Mouse (Mus musculus): ENCODE results near the gene Itpr3. TPM values are rescaled to one million over a fixed set of nuclear protein-coding genes. Genes with fewer than 3 reads are reported as not detected.

The Itpr3 gene
- polyA plus RNA-seq, 1 experiment from 2014 or later: 0.45 TPM

- Histone ChIP-seq H3K36me3 (replicated peaks; ENCODE audit: insufficient read depth, low read length) (no peaks in the 10 kb centered on the region), H3K4me2 (ENCODE audit: low read depth, low read length) (no peak overlapping the region), H3K27ac (ENCODE audit: low read depth) (no peak overlapping the region), H3K9ac (replicated peaks) (no peak overlapping the region), H3K4me1 (ENCODE audit: insufficient read depth) (peaks cover 12% of the 10 kb centered on the region), H3K4me3 (ENCODE audit: low read depth, low read length) (no peak overlapping the region), H3K9me3 (ENCODE audit: low read length) (no peaks in the 10 kb centered on the region), H3K27me3 (ENCODE audit: insufficient read depth, low read length) (peaks cover 6% of the 10 kb centered on the region; the same call in 1 of the 2 replicates)
- TF ChIP-seq EP300 (IDR thresholded peaks at IDR 0.05; ENCODE audit: low read depth): no peak
- peak; percentile 24 for TF ChIP-seq CTCF (IDR thresholded peaks at IDR 0.05; ENCODE audit: low read depth)
- DNase-seq (no peak), ATAC-seq (no peak)
- 88% methylated on average over 3 of the region's 3 CpGs for WGBS (ENCODE audit: insufficient replicate concordance)
Measured at GRCm38 (mm10) chr17:27061727-27062126, 4.6 kb downstream of the Itpr3 start.

DNA sequence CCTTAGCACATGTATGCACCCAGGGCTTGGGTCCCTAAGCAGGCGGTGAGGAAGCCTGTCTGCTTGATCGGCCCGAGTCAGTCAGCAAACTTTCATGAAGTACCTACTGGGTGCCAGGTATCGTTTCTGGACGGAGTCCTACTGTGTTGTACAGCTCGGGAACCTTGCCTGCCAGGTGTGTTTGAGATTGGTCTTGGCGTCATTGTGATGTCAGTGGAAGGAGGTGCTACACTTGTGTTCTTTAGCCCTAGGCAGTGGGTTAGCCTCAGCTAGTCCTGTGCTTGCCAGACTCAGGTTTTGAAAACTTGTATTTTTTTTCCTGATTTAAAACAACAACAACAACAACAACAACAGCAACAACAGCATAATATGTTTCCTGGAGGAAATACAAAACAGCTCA is 5.6 kb downstream of the Itpr3 start:
- no peak for ATAC-seq
- Histone ChIP-seq H3K9me3 (ENCODE audit: low read length) (no peaks in the 10 kb centered on the region), H3K9ac (replicated peaks) (no peak overlapping the region), H3K4me2 (ENCODE audit: low read depth, low read length) (no peak overlapping the region), H3K4me1 (ENCODE audit: insufficient read depth) (peaks cover 3% of the 10 kb centered on the region; the same call in 1 of the 2 replicates), H3K27me3 (ENCODE audit: insufficient read depth, low read length) (peaks cover 6% of the 10 kb centered on the region; the same call in 1 of the 2 replicates), H3K36me3 (replicated peaks; ENCODE audit: insufficient read depth, low read length) (no peaks in the 10 kb centered on the region), H3K27ac (ENCODE audit: low read depth) (no peak overlapping the region), H3K4me3 (ENCODE audit: low read depth, low read length) (no peak overlapping the region)
- 81% methylated on average over 7 of the region's 7 CpGs for whole genome bisulfite sequencing (ENCODE audit: insufficient replicate concordance)
- TF ChIP-seq EP300 (IDR thresholded peaks at IDR 0.05; ENCODE audit: low read depth) (no peak), CTCF (IDR thresholded peaks at IDR 0.05; ENCODE audit: low read depth) (no peak)
- no peak for DNase-seq

- Histone ChIP-seq H3K36me3 (replicated peaks; ENCODE audit: insufficient read depth, low read length) (no peaks in the 10 kb centered on the region), H3K4me1 (ENCODE audit: insufficient read depth) (0 out of 2 replicates have a peak, but pooled peaks cover 2% of the 10 kb centered on the region), H3K9me3 (ENCODE audit: low read length) (no peaks in the 10 kb centered on the region), H3K4me3 (ENCODE audit: low read depth, low read length) (no peak overlapping the region), H3K27ac (ENCODE audit: low read depth) (no peak overlapping the region), H3K9ac (replicated peaks) (no peak overlapping the region), H3K27me3 (ENCODE audit: insufficient read depth, low read length) (no peaks in the 10 kb centered on the region), H3K4me2 (ENCODE audit: low read depth, low read length) (no peak overlapping the region)
- ATAC-seq: no peak
- 43% methylated on average over 6 of the region's 6 CpGs for WGBS (ENCODE audit: insufficient replicate concordance)
- TF ChIP-seq CTCF (IDR thresholded peaks at IDR 0.05; ENCODE audit: low read depth): no peak
- no peak for TF ChIP-seq EP300 (IDR thresholded peaks at IDR 0.05; ENCODE audit: low read depth)
- no peak for DNase-seq
Measured at GRCm38 (mm10) chr17:27063717-27064116, 6.6 kb downstream of the Itpr3 start.

GRCm38 (mm10) chr17:27064195-27064594 is 7.1 kb downstream of the Itpr3 start:
- Histone ChIP-seq H3K4me1 (ENCODE audit: insufficient read depth) (0 out of 2 replicates have a peak, but pooled peaks cover 2% of the 10 kb centered on the region), H3K27me3 (ENCODE audit: insufficient read depth, low read length) (no peaks in the 10 kb centered on the region), H3K27ac (ENCODE audit: low read depth) (no peak overlapping the region), H3K9ac (replicated peaks) (no peak overlapping the region), H3K36me3 (replicated peaks; ENCODE audit: insufficient read depth, low read length) (no peaks in the 10 kb centered on the region), H3K4me2 (ENCODE audit: low read depth, low read length) (no peak overlapping the region), H3K4me3 (ENCODE audit: low read depth, low read length) (no peak overlapping the region), H3K9me3 (ENCODE audit: low read length) (no peaks in the 10 kb centered on the region)
- TF ChIP-seq EP300 (IDR thresholded peaks at IDR 0.05; ENCODE audit: low read depth): no peak
- no peak for TF ChIP-seq CTCF (IDR thresholded peaks at IDR 0.05; ENCODE audit: low read depth)
- 53% methylated on average over 2 of the region's 2 CpGs for WGBS (ENCODE audit: insufficient replicate concordance)
- ATAC-seq (no peak), DNase-seq (no peak)

GRCm38 (mm10) chr17:27066065-27066464 is 9.0 kb downstream of the Itpr3 start:
- ATAC-seq (no peak), DNase-seq (no peak)
- no peak overlapping the region for H3K4me3 ChIP-seq (ENCODE audit: low read depth, low read length)
- H3K9ac ChIP-seq (replicated peaks): no peak overlapping the region; the same call in 1 of the 2 replicates
- H3K4me1 ChIP-seq (ENCODE audit: insufficient read depth): 0 out of 2 replicates have a peak, but pooled peaks cover 2% of the 10 kb centered on the region
- no peak for TF ChIP-seq EP300 (IDR thresholded peaks at IDR 0.05; ENCODE audit: low read depth)
- TF ChIP-seq CTCF (IDR thresholded peaks at IDR 0.05; ENCODE audit: low read depth): no peak
- no peaks in the 10 kb centered on the region for H3K9me3 ChIP-seq (ENCODE audit: low read length)
- no peaks in the 10 kb centered on the region for H3K36me3 ChIP-seq (replicated peaks; ENCODE audit: insufficient read depth, low read length)
- H3K4me2 ChIP-seq (ENCODE audit: low read depth, low read length): no peak overlapping the region
- no peaks in the 10 kb centered on the region for H3K27me3 ChIP-seq (ENCODE audit: insufficient read depth, low read length)
- WGBS (ENCODE audit: insufficient replicate concordance): 41% methylated on average over 7 of the region's 7 CpGs
- no peak overlapping the region for H3K27ac ChIP-seq (ENCODE audit: low read depth)

DNA sequence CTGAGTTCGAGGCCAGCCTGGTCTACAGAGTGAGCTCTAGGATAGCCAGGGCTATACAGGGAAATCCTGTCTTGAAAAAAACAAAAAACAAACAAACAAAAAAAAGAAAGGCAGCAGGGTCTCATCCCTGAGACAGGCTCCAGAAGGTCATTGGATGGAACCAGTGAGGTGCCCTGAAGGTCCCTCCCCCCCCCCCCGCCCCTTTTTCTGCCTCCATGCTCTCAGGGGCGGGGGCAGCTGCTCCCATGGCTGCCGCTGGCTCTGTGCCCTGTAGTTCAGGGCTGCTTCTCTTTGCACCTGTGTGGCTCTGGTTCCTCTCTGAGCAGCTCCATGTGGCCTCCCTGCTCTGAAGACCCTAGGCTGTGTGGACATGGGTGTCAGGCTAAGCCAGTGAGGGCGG is 12.0 kb downstream of the Itpr3 start:
- 83% methylated on average over 5 of the region's 5 CpGs for WGBS (ENCODE audit: insufficient replicate concordance)
- H3K4me1 ChIP-seq (ENCODE audit: insufficient read depth): no peaks in the 10 kb centered on the region

DNA sequence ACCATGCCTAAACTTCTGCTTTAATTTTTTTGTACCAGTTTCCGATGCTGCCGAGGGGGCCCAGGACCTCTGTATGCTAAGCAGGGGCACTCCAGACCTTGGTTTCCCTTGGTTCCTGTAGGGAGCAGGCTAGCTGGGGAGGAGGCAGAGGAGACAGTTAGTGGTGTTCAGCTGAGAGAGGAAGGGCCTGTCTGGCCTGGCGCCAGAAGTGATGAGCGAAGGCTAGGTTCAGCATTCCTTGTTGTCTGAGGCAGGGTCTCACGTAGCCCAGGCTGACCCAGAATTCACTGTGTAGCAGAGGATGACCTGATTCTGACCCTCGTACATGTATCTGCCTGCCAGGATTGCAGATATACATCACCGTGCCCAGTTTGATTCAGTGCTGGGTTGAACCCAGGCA is 13.8 kb downstream of the Itpr3 start:
- Histone ChIP-seq H3K4me2 (ENCODE audit: low read depth, low read length) (no peak overlapping the region), H3K4me3 (ENCODE audit: low read depth, low read length) (no peak overlapping the region), H3K36me3 (replicated peaks; ENCODE audit: insufficient read depth, low read length) (no peaks in the 10 kb centered on the region)

More for the DNA sequence above, 12.0 kb downstream of the Itpr3 start:
- Histone ChIP-seq H3K27ac (ENCODE audit: low read depth) (no peak overlapping the region), H3K4me2 (ENCODE audit: low read depth, low read length) (no peak overlapping the region), H3K9ac (replicated peaks) (no peak overlapping the region), H3K36me3 (replicated peaks; ENCODE audit: insufficient read depth, low read length) (no peaks in the 10 kb centered on the region), H3K27me3 (ENCODE audit: insufficient read depth, low read length) (no peaks in the 10 kb centered on the region), H3K4me3 (ENCODE audit: low read depth, low read length) (no peak overlapping the region), H3K9me3 (ENCODE audit: low read length) (no peaks in the 10 kb centered on the region)
- DNase-seq: no peak
- TF ChIP-seq EP300 (IDR thresholded peaks at IDR 0.05; ENCODE audit: low read depth): no peak
- no peak for TF ChIP-seq CTCF (IDR thresholded peaks at IDR 0.05; ENCODE audit: low read depth)
- no peak for ATAC-seq

More for the DNA sequence above, 13.8 kb downstream of the Itpr3 start:
- ATAC-seq (no peak), DNase-seq (no peak)
- no peak for TF ChIP-seq EP300 (IDR thresholded peaks at IDR 0.05; ENCODE audit: low read depth)
- no peak for TF ChIP-seq CTCF (IDR thresholded peaks at IDR 0.05; ENCODE audit: low read depth)
- no peak overlapping the region for H3K9ac ChIP-seq (replicated peaks)
- H3K4me1 ChIP-seq (ENCODE audit: insufficient read depth): no peaks in the 10 kb centered on the region
- WGBS (ENCODE audit: insufficient replicate concordance): 83% methylated on average over 7 of the region's 7 CpGs
- H3K27ac ChIP-seq (ENCODE audit: low read depth): no peak overlapping the region
- no peaks in the 10 kb centered on the region for H3K9me3 ChIP-seq (ENCODE audit: low read length)
- H3K27me3 ChIP-seq (ENCODE audit: insufficient read depth, low read length): no peaks in the 10 kb centered on the region

All from liver, postnatal 0 days (tissue).